ENCODE assay signal across 11 mouse cellular contexts in the genomic region with DNA sequence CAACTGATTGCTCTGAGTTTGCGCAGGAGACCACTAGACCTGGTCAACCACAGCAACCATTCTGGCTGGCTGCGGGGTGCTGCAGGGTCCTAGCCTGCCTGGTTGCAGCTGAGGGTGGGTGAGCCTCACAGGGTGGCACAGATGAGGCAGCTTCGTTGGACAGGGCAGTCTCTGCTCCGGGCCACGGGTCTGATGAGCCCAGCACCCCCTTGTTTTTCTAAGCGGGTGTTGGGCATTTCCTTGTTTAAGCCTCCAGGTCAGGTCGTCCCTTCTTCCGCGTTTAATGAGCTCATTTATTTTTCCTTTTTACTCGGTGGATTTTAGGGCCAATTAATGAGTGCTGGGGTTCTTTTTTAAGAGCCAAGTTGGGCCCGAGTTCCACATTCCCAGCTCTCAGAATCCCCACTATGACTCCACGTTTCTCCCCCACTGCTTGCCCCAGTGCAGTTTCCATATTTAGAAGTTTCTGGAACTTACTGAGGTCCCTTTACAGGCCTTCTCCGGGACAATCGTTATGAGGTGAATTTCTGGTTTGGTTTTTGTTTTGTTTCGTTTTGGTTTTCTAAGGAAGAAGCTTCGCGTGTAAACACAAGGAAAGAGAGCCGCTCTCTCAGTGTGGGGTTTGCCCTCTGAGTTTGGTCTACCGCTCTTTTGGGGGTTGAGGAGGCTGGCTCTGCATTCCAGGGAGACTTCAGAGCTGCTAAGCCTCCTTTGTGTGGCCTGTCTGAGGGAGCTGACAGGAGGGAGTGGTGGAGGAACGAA. TPM values are rescaled to one million over a fixed set of nuclear protein-coding genes. Genes with fewer than 3 reads are reported as not detected.
DNase-seq lines count a peak whose midpoint lies in the region; ATAC-seq lines count a peak whose summit lies in the region.
"Had no signal": no experiment of that assay in that cellular context is flagged by ENCODE, and none has a peak within 500 bp of the region (broad histone marks: within the 10 kb centered on the region; RNA-seq: fewer than 3 reads in every experiment).

No protein-coding gene starts in this region.

- no peak for ATAC-seq in intestine, embryonic 16.5 days
- ATAC-seq in intestine, embryonic 15.5 days: no peak
- ATAC-seq in forebrain, embryonic 13.5 days: peak; percentile 55; the same call in 1 of the 2 replicates

- no peaks in the 10 kb centered on the region for H3K27me3 ChIP-seq in intestine, embryonic 16.5 days (replicated peaks; ENCODE audit: control insufficient read depth, insufficient read depth, low read length)
- H3K27me3 ChIP-seq in intestine, embryonic 15.5 days (replicated peaks): no peaks in the 10 kb centered on the region
- H3K27me3 ChIP-seq in forebrain, embryonic 13.5 days: no peaks in the 10 kb centered on the region

- no peak overlapping the region for H3K4me3 ChIP-seq in intestine, embryonic 16.5 days (ENCODE audit: low read length)
- no peak overlapping the region for H3K4me3 ChIP-seq in intestine, embryonic 15.5 days (replicated peaks)
- no peak overlapping the region for H3K4me3 ChIP-seq in forebrain, embryonic 13.5 days

- 0 out of 2 replicates have a peak overlapping the region, but pooled peaks have one; percentile 29 for H3K9ac ChIP-seq in intestine, embryonic 16.5 days (ENCODE audit: low read depth, low read length)
- no peak overlapping the region for H3K9ac ChIP-seq in intestine, embryonic 15.5 days
- peak overlapping the region; percentile 21; the same call in 1 of the 2 replicates for H3K9ac ChIP-seq in forebrain, embryonic 13.5 days

- intact Hi-C loops in gastrocnemius, postnatal 14 days (cut with DNase I; ENCODE audit: low total_unique reads): no loop called here

- peaks cover 5% of the 10 kb centered on the region for H3K4me1 ChIP-seq in intestine, embryonic 16.5 days (ENCODE audit: control insufficient read depth, insufficient read depth, low read length)
- H3K4me1 ChIP-seq in intestine, embryonic 15.5 days (replicated peaks): 0 out of 2 replicates have a peak, but pooled peaks cover 7% of the 10 kb centered on the region
- peaks cover 12% of the 10 kb centered on the region for H3K4me1 ChIP-seq in forebrain, embryonic 13.5 days

- no peaks in the 10 kb centered on the region for H3K9me3 ChIP-seq in intestine, embryonic 16.5 days (ENCODE audit: control insufficient read depth, low read length)
- H3K9me3 ChIP-seq in intestine, embryonic 15.5 days: no peaks in the 10 kb centered on the region
- H3K9me3 ChIP-seq in forebrain, embryonic 13.5 days (replicated peaks): no peaks in the 10 kb centered on the region

- WGBS in intestine, embryonic 16.5 days: 51% methylated on average over 20 of the region's 20 CpGs
- WGBS in intestine, embryonic 15.5 days: 53% methylated on average over 20 of the region's 20 CpGs
- WGBS in forebrain, embryonic 13.5 days: 24% methylated on average over 20 of the region's 20 CpGs

- no peak overlapping the region for H3K27ac ChIP-seq in intestine, embryonic 16.5 days (ENCODE audit: low read length)
- H3K27ac ChIP-seq in intestine, embryonic 15.5 days: no peak overlapping the region
- no peak overlapping the region for H3K27ac ChIP-seq in forebrain, embryonic 13.5 days

- peak; percentile 32 for DNase-seq in retina, postnatal 1 day
- no peak for DNase-seq in retina, embryonic 14.5 days (ENCODE audit: low spot score)
- DNase-seq in lung, postnatal 14 days: peak; percentile 16
- no peak for DNase-seq in gastrocnemius, postnatal 14 days
- no peak for DNase-seq in urinary bladder, adult 2 months (ENCODE audit: low spot score)
- DNase-seq: adrenal gland, postnatal 25 days; thymus, postnatal 36 days had no signal

- H3K36me3 ChIP-seq in intestine, embryonic 16.5 days (ENCODE audit: control insufficient read depth, insufficient read depth, low read length): no peaks in the 10 kb centered on the region
- H3K36me3 ChIP-seq in intestine, embryonic 15.5 days: no peaks in the 10 kb centered on the region
- no peaks in the 10 kb centered on the region for H3K36me3 ChIP-seq in forebrain, embryonic 13.5 days (ENCODE audit: poor library complexity, severe bottlenecking)

- H3K4me2 ChIP-seq in intestine, embryonic 16.5 days (ENCODE audit: low read depth, low read length): no peak overlapping the region
- H3K4me2 ChIP-seq in intestine, embryonic 15.5 days (replicated peaks): no peak overlapping the region
- H3K4me2 ChIP-seq in forebrain, embryonic 13.5 days: peak overlapping the region; percentile 22; the same call in 1 of the 2 replicates

RNA-seq across cellular contexts. Expression of a gene that starts 24.5 kb away (rescaled TPM):
- polyA plus RNA-seq in intestine, embryonic 16.5 days (2015; fragmentation: Nextera tagmentation; extraction: Ambion mirVana): 55.1 and 62.8 TPM in 2 replicates
- polyA plus RNA-seq in intestine, embryonic 15.5 days (2015; fragmentation: Nextera tagmentation; extraction: Ambion mirVana): 58.2 and 59.9 TPM in 2 replicates
- 50.1 and 52.2 TPM in 2 replicates for polyA plus RNA-seq in forebrain, embryonic 13.5 days (2015; fragmentation: Nextera tagmentation; extraction: Ambion mirVana)
- total RNA-seq in gastrocnemius, postnatal 14 days (2021): 10 to 100 TPM; 24.2 to 24.7 TPM
- polyA plus RNA-seq in urinary bladder, adult 2 months (2012; rRNA removed): 10.3 and 11.0 TPM in 2 replicates

RNA-seq across cellular contexts. Expression of a gene that starts 50.6 kb away (rescaled TPM):
- 17.4 and 20.3 TPM in 2 replicates for polyA plus RNA-seq in intestine, embryonic 16.5 days (2015; fragmentation: Nextera tagmentation; extraction: Ambion mirVana)
- 16.8 and 19.6 TPM in 2 replicates for polyA plus RNA-seq in intestine, embryonic 15.5 days (2015; fragmentation: Nextera tagmentation; extraction: Ambion mirVana)
- 1.2 and 1.9 TPM in 2 replicates for polyA plus RNA-seq in forebrain, embryonic 13.5 days (2015; fragmentation: Nextera tagmentation; extraction: Ambion mirVana)
- 1 to 10 TPM; 1.0 to 1.3 TPM for total RNA-seq in gastrocnemius, postnatal 14 days (2021)
- polyA plus RNA-seq in urinary bladder, adult 2 months (2012; rRNA removed): 10.6 and 12.3 TPM in 2 replicates
- total RNA-seq: megakaryocyte progenitor cell, adult 5-6 weeks had no signal

Comparison
In these comparisons a context has a peak if more than half of its experiments do, and no peak if none do; other contexts are left out.
1. DNase-seq: peak in retina, postnatal 1 day (single experiment) and lung, postnatal 14 days (single experiment); none in retina, embryonic 14.5 days (single experiment), gastrocnemius, postnatal 14 days (single experiment) and urinary bladder, adult 2 months (single experiment).